Mouse (Mus musculus): ENCODE data around the gene Slc47a1. TPM values are rescaled to one million over a fixed set of nuclear protein-coding genes. Genes with fewer than 3 reads are reported as not detected.

Slc47a1 gene
- polyA plus RNA-seq, 1 experiment from 2014 or later = not detected

DNA sequence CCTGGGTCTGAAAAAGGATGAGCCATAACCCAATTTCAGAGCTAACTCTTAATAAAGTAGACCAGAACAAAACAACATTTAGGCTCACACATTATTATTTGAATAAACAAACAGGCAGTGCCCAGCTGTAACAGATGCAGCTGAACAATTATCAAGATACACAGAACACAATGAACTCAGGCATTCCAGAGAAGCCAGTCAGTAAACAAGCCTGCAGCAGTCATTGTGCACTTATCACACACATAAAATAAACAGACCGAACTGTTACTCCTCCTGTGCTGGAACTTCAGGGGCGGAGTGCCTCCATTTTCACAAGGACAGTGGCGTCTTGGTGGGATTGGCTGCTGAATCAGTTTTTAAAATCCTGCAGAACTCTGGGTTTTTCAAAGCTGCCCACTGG is 83.7 kb downstream of the Slc47a1 start:
- no peak overlapping the region for H3K27ac ChIP-seq
- 84% methylated on average over 3 of the region's 3 CpGs for WGBS
- no peak overlapping the region for H3K9ac ChIP-seq
- H3K27me3 ChIP-seq (ENCODE audit: control insufficient read depth, insufficient read depth, low read length) = no peaks in the 10 kb centered on the region
- H3K4me1 ChIP-seq (replicated peaks; ENCODE audit: control insufficient read depth, insufficient read depth, low read length) = no peaks in the 10 kb centered on the region
- H3K4me3 ChIP-seq (replicated peaks; ENCODE audit: low read length) = no peak overlapping the region
- no peaks in the 10 kb centered on the region for H3K36me3 ChIP-seq (replicated peaks; ENCODE audit: control insufficient read depth, insufficient read depth)
- DNase-seq (ENCODE audit: low spot score) (no peak), ATAC-seq (ENCODE audit: low FRiP score) (no peak)
- no peaks in the 10 kb centered on the region for H3K9me3 ChIP-seq (ENCODE audit: control insufficient read depth, low read length)
- H3K4me2 ChIP-seq (replicated peaks) = no peak overlapping the region

Other genes starting within 250 kb of the Slc47a1 start
- gene Usp22, start 203.3 kb downstream of the Slc47a1 start, polyA plus RNA-seq (2014; fragmentation: Nextera tagmentation; extraction: Ambion mirVana) = 473 and 509 TPM in 2 replicates
- 0.16 TPM in 1 of 2 replicates, not detected in the other for gene Aldh3a1, start 170.8 kb downstream of the Slc47a1 start, polyA plus RNA-seq (2014; fragmentation: Nextera tagmentation; extraction: Ambion mirVana)
- gene Aldh3a2, start 110.9 kb downstream of the Slc47a1 start, polyA plus RNA-seq (2014; fragmentation: Nextera tagmentation; extraction: Ambion mirVana) = 28.0 and 37.3 TPM in 2 replicates
- 0.08 TPM in 1 of 2 replicates, not detected in the other for gene Slc47a2, start 35.5 kb downstream of the Slc47a1 start, polyA plus RNA-seq (2014; fragmentation: Nextera tagmentation; extraction: Ambion mirVana)
- 8.4 and 9.8 TPM in 2 replicates for gene Rnf112, start 75.8 kb upstream of the Slc47a1 start, polyA plus RNA-seq (2014; fragmentation: Nextera tagmentation; extraction: Ambion mirVana)
- gene Mfap4, start 107.1 kb upstream of the Slc47a1 start, polyA plus RNA-seq (2014; fragmentation: Nextera tagmentation; extraction: Ambion mirVana) = 52.4 and 56.6 TPM in 2 replicates
- 57.9 and 61.6 TPM in 2 replicates for gene Mapk7, start 116.1 kb upstream of the Slc47a1 start, polyA plus RNA-seq (2014; fragmentation: Nextera tagmentation; extraction: Ambion mirVana)
- gene B9d1, start 126.8 kb upstream of the Slc47a1 start, polyA plus RNA-seq (2014; fragmentation: Nextera tagmentation; extraction: Ambion mirVana) = 26.5 and 37.4 TPM in 2 replicates
- 65.6 and 80.9 TPM in 2 replicates for gene Epn2, start 201.3 kb upstream of the Slc47a1 start, polyA plus RNA-seq (2014; fragmentation: Nextera tagmentation; extraction: Ambion mirVana)

Measured in hindbrain, embryonic 14.5 days (tissue).